Mouse (Mus musculus): ENCODE results near the gene Mindy4b-ps. TPM values are rescaled to one million over a fixed set of nuclear protein-coding genes. Genes with fewer than 3 reads are reported as not detected.

Mindy4b-ps gene
- polyA plus RNA-seq (2015; fragmentation: Nextera tagmentation; extraction: Ambion mirVana) = not detected in 2 replicates

GRCm38 (mm10) chr3:58822211-58822610 is at the start of gene Mindy4b-ps:
Gene Mindy4b-ps (minus strand): TSS chr3:58822311.

Other genes starting within 250 kb of the Mindy4b-ps start
- gene Selenot, start 245.7 kb downstream of the Mindy4b-ps start, polyA plus RNA-seq (2015; fragmentation: Nextera tagmentation; extraction: Ambion mirVana) = 12.6 and 16.3 TPM in 2 replicates
- not detected in 2 replicates for gene Erich6, start 185.1 kb downstream of the Mindy4b-ps start, polyA plus RNA-seq (2015; fragmentation: Nextera tagmentation; extraction: Ambion mirVana)
- 5.4 and 5.8 TPM in 2 replicates for gene Siah2, start 129.9 kb downstream of the Mindy4b-ps start, polyA plus RNA-seq (2015; fragmentation: Nextera tagmentation; extraction: Ambion mirVana)
- gene Clrn1, start 63.0 kb upstream of the Mindy4b-ps start, polyA plus RNA-seq (2015; fragmentation: Nextera tagmentation; extraction: Ambion mirVana) = not detected in 2 replicates
- gene Med12l, start 183.5 kb upstream of the Mindy4b-ps start, polyA plus RNA-seq (2015; fragmentation: Nextera tagmentation; extraction: Ambion mirVana) = 0.50 and 0.60 TPM in 2 replicates

All from urinary bladder, postnatal 0 days (tissue).